Mouse (Mus musculus) frontal cortex, postnatal 10 days (tissue): Measurements from ENCODE around the gene Ubxn10.

ENCODE experiments used
- DNase-seq, 2 experiments: peaks; one replicate each; pipeline ENCODE4 v3.0.0; 2022; ENCODE audit warnings: low spot score in 2 of 2, mixed read lengths in 1 of 2

Gene Ubxn10

DNA sequence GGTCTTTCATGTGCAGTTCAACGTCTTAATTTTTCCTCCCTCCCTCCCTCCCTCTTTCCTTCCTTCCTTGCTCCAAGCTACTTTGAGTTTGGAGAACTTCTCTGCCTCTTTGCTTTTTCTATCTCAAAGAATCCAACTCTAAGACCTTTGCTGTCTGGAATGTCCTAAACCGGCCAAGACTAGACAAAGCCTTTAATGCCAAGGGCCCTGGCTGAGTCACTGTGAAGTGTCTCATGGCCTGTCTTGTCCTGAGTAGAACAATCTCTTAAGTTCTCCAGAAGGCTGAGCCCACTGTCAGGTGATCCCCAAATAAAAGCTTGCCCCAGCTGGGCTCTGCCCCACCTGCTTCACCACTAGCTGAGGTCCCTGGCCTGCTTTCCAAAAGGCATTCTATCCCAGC lies 34.9 kb downstream of the Ubxn10 start:
- no peak for DNase-seq

- DNase-seq, result no peak
Measured at GRCm38 (mm10) chr4:138701111-138701510, 35.9 kb downstream of the Ubxn10 start.

DNA sequence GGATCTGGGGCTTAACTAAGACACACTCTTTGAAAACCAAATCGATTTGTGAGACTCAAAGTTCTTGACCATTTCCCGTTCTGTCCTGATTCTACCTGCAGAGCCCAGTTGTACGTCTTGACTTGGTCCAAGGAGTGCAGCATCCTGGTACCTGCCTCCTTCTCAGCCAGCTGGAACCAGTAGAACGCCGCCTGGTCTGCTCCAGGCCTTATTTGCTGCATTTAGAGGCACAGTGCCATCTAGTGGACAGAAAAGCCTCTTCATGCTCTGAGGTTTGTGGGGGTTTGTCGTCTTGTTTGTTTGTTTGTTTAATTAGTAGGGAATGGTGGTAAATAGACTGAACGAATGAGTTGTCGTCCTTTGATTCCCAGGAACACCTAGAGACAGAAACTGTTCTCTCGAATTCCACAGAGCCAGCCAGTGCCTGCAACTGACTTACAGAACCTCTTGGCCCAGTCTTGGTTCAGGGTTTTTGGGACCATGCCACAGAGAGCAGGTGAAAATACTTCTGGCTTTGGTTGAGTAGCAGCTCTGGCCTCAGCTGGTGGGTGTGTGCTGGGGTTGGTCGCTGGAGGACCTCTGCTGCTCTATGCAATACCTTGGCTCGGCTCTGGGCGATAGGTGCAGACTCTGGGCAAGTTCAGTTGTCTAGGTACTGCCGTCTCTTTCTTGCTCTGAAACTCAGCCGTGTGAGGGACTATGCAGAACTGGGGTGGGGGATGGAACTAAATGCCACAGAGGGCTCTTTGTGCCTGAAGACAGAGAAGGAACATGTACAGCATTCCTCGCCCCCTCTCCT lies 36.6 kb downstream of the Ubxn10 start:
- peak in 1 of 2 experiments; percentile 58 for DNase-seq

DNA sequence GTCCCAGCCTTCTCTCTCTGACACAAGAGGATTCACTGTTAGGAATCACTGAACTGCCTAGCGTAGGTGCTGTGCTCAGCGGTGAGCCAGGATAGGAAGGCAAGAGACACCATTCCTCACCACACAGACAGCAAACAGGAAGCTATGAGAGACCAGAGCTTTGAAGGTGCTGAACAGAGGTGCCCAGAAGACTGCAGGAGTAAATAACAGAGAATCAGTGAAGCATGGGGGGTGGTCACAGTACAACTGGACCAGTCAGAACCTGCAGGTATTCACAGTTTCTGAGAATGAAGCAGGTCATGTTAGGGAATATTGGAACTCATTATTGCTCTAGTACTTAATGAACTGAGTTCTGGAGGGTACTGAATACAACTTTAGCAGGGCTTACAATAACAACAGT lies 38.7 kb downstream of the Ubxn10 start:
- DNase-seq, result no peak

GRCm38 (mm10) chr4:138697166-138697860 lies 39.7 kb downstream of the Ubxn10 start:
- no peak for DNase-seq

DNA sequence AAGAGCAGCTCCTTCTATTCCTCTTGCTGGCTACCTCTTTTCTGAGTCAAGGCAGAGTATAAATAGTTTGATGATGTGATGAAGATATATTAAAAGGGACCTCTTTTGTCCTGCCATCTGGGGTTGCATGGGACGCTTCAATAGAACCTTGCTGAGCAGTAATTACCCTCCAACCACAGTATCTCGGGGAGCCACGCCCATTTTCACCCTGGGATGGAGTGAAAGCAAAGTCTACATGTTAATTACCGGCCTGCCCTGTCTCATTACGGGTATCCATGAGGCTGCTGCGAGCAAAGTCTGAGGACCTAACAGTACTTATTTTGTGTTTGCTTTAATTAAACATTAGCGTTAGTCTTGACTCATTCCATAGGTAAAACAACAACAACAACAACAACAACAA lies 40.2 kb downstream of the Ubxn10 start:
- DNase-seq, result no peak

- DNase-seq, result no peak
Measured at GRCm38 (mm10) chr4:138693043-138693692, 43.8 kb downstream of the Ubxn10 start.

DNA sequence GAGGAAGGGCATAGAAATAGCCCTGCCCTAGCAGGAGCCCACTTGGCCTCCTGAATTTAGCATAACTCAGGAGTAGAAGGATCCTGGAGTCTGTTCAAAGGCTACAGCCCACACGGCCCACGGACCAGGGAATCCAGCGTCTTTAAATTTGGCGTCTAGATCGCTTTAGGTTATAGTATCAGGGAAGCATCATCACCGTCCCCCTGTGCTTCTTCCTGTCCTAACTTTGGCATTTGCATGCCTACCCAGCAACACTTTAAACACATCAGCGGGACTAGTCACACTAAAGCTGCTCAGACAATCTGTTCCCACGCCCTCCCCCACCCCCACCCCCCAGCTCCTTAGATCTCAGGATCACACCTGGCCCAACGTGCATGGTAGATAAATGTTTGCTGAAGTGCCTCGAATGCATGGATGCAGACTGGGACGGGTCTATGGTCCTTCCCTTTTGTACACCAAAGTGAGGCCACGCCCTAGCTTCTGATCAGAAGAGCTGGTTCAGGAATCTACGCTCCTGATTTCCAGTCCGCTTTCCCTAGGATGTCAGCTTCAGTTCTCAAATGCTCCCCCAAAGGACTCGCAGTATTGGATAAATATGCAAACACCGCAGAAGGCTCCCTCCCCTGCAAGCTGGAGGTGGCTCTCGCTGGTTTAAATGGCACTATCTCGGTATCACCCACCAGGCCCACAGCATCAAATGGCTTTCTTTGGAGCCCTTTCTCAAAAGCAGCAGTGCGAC lies 45.4 kb downstream of the Ubxn10 start:
- peak in 1 of 2 experiments; percentile 39 for DNase-seq

- no peak for DNase-seq
Measured at GRCm38 (mm10) chr4:138690561-138690960, 46.4 kb downstream of the Ubxn10 start.

- DNase-seq, result no peak
Measured at GRCm38 (mm10) chr4:138689094-138689512, 47.9 kb downstream of the Ubxn10 start.

DNA sequence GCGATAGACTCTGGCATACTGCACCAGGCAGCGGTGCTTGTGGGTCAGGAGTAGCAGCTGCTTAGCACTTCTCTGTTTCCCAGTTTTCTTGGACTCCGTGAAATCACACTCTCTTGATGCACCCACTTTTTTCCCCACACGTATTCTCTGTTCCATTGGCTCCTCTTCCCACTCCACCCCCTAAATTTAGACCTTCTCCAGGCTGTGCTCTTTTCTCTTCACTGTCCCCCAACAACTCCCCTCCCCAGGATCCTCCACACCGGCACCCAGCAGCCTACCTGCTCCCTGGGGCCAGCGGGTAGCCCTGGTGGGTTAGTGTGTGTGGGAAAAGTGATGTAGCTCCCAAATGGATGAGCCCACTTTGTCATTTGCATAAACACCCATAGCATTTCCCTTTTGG lies 51.2 kb downstream of the Ubxn10 start:
- DNase-seq, result peak in 1 of 2 experiments; percentile 35

GRCm38 (mm10) chr4:138682760-138683159 lies 54.2 kb downstream of the Ubxn10 start:
- no peak for DNase-seq

- no peak for DNase-seq
Measured at GRCm38 (mm10) chr4:138680124-138680523, 56.8 kb downstream of the Ubxn10 start.

GRCm38 (mm10) chr4:138677579-138677978 lies 59.4 kb downstream of the Ubxn10 start:
- DNase-seq, result peak; percentile 62 to 78

DNA sequence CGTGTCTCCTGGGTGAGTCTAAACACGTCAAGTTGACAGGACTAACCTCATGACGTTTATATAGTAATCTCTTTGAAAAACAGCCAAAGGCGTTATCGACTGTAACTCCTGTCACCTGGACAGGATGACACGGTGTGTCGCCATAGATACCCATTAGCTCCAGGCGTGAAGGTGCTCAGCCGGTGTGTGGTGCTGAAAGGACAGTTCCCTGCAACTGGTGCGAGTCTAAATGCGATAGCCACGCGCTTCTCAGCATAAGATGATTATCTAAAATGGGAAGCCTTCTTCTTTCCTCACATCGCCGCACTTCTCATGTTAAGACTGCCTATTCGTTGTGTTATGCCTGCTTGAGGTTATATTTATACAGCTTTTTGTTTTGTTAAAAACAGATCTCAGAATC lies 60.5 kb downstream of the Ubxn10 start:
- DNase-seq, result no peak

GRCm38 (mm10) chr4:138672160-138672559 lies 64.8 kb downstream of the Ubxn10 start:
- no peak for DNase-seq

DNA sequence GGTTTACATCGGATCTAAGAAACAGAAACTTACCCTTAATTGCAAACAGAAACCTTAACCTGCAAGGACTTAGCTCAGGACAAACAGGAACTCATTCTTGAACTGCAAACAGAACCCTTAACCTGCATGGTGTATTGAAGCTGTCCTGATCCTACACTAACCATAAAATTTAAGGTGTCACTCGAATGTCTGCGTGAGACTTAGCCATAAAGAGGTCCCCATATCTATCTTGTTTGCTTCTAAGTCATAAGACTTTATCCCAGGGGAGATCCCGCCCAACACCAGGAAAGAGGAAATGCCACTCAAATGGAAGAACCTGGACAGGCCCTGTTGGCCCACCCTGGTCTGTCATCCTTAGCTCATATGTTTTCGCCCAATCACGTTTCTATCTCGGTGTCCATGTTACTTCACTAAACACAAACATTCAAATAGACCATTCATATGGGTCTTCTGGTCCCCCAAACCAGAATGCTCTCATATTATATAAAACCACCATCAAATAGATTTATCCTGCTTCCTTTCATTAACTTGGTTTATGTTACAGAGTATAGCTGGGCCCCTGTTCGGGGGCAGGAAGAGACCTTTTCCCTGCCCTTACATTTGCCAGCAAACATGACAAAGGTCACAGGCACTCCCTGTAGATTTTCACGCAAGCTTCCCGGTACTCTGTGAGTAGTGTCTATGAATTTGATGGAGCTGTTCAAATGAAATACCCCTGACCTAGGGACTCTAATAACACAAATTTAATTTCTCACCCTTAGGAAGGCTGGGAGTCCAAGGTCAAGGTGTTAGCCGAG lies 66.7 kb downstream of the Ubxn10 start:
- DNase-seq, result no peak

- no peak for DNase-seq
Measured at GRCm38 (mm10) chr4:138666521-138666920, 70.4 kb downstream of the Ubxn10 start.

DNA sequence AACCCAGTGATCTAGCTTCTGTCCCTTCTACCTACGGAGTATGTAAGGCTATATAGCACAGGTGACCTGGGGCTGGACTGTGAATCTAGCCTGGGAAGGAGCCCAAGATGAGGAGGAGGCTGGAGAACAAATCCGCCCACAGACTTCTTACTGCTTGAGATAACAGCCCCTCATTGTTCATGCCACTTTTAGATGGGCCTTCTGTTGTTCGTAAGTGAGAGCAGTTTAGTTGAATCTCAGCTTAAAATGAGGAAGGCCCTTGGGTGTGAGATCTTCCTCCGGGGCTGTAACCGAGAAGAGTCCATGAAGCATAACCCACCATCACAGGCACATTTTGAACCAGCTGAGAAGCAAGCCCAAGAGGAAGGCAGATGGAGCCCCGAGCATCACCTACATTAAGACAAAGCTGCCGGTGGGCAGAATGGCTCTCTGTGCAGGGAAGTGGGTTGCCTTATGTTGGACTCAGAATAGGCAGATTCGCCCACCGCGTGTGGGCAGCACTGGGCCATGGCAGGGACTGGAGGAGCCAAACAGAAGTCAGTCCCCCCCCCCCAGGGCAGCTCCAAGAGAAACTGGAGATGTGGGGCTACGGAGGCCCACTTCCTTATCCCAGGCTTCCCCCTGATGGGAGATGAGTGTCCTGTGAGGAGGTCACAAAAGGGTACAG lies 76.9 kb downstream of the Ubxn10 start:
- DNase-seq, result peak; percentile 26 to 36
